Mouse (Mus musculus) myocyte (in vitro differentiated cells): Measurements from ENCODE around the gene Ppp1r15b. TPM values are rescaled to one million over a fixed set of nuclear protein-coding genes. Genes with fewer than 3 reads are reported as not detected.

Experiments used
- H3K27me3 ChIP-seq: one replicate; pipeline ENCODE4 v1.6.1; 2011; ENCODE audit not compliant: control insufficient read depth, insufficient read depth, insufficient read length
- H3K36me3 ChIP-seq: one replicate; pipeline ENCODE4 v1.6.1; 2011; ENCODE audit not compliant: control insufficient read depth, insufficient read depth
- H3K4me2 ChIP-seq: one replicate; pipeline ENCODE4 v1.6.1; 2011; ENCODE audit warnings: low read depth, control low read depth
- H3K4me3 ChIP-seq: one replicate; pipeline ENCODE4 v1.5.1; 2011; ENCODE audit warnings: mild to moderate bottlenecking, control low read depth, moderate library complexity
- H3K79me2 ChIP-seq: one replicate; pipeline ENCODE4 v1.6.1; 2011; ENCODE audit not compliant: control insufficient read depth, insufficient read depth
- H3ac ChIP-seq: one replicate; pipeline ENCODE4 v1.6.1; 2011; ENCODE audit not compliant: control insufficient read depth, insufficient read length
- CEBPB ChIP-seq: IDR thresholded peaks from 2 replicates; pipeline ENCODE4 v1.6.1; 2011; ENCODE audit warnings: mild to moderate bottlenecking, moderate library complexity; ENCODE audit not compliant: poor library complexity, insufficient read depth, severe bottlenecking
- E2F4 ChIP-seq: IDR thresholded peaks from one replicate; pipeline ENCODE4 v1.6.1; 2011; ENCODE audit warnings: mild to moderate bottlenecking, control low read depth, moderate library complexity; ENCODE audit not compliant: insufficient read depth
- MAX ChIP-seq: IDR thresholded peaks from one replicate; pipeline ENCODE4 v1.6.1; 2011; ENCODE audit warnings: low read depth, mild to moderate bottlenecking, control low read depth
- MYOD1 ChIP-seq, 3 experiments: IDR thresholded peaks; one replicate each; pipeline ENCODE4 v1.6.1; 2011; ENCODE audit warnings: control low read depth in 2 of 3, low read depth in 2 of 3, mild to moderate bottlenecking in 2 of 3, moderate library complexity in 1 of 3; ENCODE audit not compliant: insufficient read length in 2 of 3, control insufficient read depth in 1 of 3
- MYOG ChIP-seq, 3 experiments: IDR thresholded peaks; one replicate each; pipeline ENCODE4 v1.6.1; 2011; ENCODE audit warnings: control low read depth in 2 of 3, low read depth in 2 of 3, mild to moderate bottlenecking in 2 of 3; ENCODE audit not compliant: insufficient read length in 2 of 3, control insufficient read depth in 1 of 3, insufficient read depth in 1 of 3
- POLR2A ChIP-seq: IDR thresholded peaks from one replicate; pipeline ENCODE4 v1.6.1; 2011; ENCODE audit warnings: low read depth, mild to moderate bottlenecking, control low read depth, moderate library complexity; ENCODE audit not compliant: insufficient read length
- POLR2AphosphoS2 ChIP-seq: IDR thresholded peaks from one replicate; pipeline ENCODE4 v1.6.1; 2011; ENCODE audit warnings: low read depth, control low read depth; ENCODE audit not compliant: insufficient read length
- REST ChIP-seq: IDR thresholded peaks from one replicate; pipeline ENCODE4 v1.6.1; 2011; ENCODE audit warnings: mild to moderate bottlenecking, control low read depth, moderate library complexity; ENCODE audit not compliant: insufficient read depth, insufficient read length
- SRF ChIP-seq: IDR thresholded peaks from one replicate; pipeline ENCODE4 v1.6.1; 2011; ENCODE audit warnings: low read depth; ENCODE audit not compliant: control insufficient read depth, insufficient read length
- TCF12 ChIP-seq: IDR thresholded peaks from one replicate; pipeline ENCODE4 v1.6.1; 2011; ENCODE audit warnings: mild to moderate bottlenecking, control low read depth; ENCODE audit not compliant: poor library complexity, insufficient read depth, severe bottlenecking
- TCF3 ChIP-seq: IDR thresholded peaks from one replicate; pipeline ENCODE4 v1.6.1; 2011; ENCODE audit warnings: low read depth, control low read depth; ENCODE audit not compliant: insufficient read length
- USF1 ChIP-seq: IDR thresholded peaks from one replicate; pipeline ENCODE4 v1.6.1; 2011; ENCODE audit warnings: low read depth, mild to moderate bottlenecking, control low read depth, moderate library complexity
- polyA plus RNA-seq: library from polyadenylated mRNA; unstranded; fragments of >200 nt; fragmentation: generic; extraction: Trizol; gene quantifications from one replicate; pipeline ENCODE4 v1.2.1, GENCODE M21; 2012; ENCODE audit warnings: missing spikeins

Ppp1r15b gene
- polyA plus RNA-seq, 1 experiment, result 30.9 TPM

GRCm38 (mm10) chr1:133126365-133126740 lies 4.6 kb upstream of the Ppp1r15b start:
- TF ChIP-seq USF1, result no peak
- TF ChIP-seq MAX, result no peak
- TF ChIP-seq POLR2A, result no peak
- TF ChIP-seq CEBPB, result no peak
- no peak for TF ChIP-seq REST
- TF ChIP-seq TCF3, result no peak
- TF ChIP-seq TCF12, result no peak
- TF ChIP-seq MYOD1 (IDR thresholded peaks at IDR 0.05; ENCODE audit: control insufficient read depth in 1 of 3, insufficient read length in 2 of 3, low read depth in 2 of 3), result no peak
- TF ChIP-seq SRF, result no peak
- Histone ChIP-seq H3K27me3 (no peaks in the 10 kb centered on the region), H3K36me3 (no peaks in the 10 kb centered on the region), H3K4me2 (no peak overlapping the region), H3K4me3 (no peak overlapping the region), H3ac (no peak overlapping the region), H3K79me2 (peaks cover under 1% of the 10 kb centered on the region)

GRCm38 (mm10) chr1:133127328-133127727 lies 3.6 kb upstream of the Ppp1r15b start:
- H3K79me2 ChIP-seq, result peaks cover 11% of the 10 kb centered on the region
- H3K27me3 ChIP-seq, result no peaks in the 10 kb centered on the region
- H3K4me3 ChIP-seq, result no peak overlapping the region
- H3ac ChIP-seq, result no peak overlapping the region
- TF ChIP-seq POLR2A (no peak), TCF3 (no peak), POLR2AphosphoS2 (no peak), MAX (no peak), CEBPB (no peak), SRF (no peak)
- H3K4me2 ChIP-seq, result no peak overlapping the region
- no peaks in the 10 kb centered on the region for H3K36me3 ChIP-seq

- Histone ChIP-seq H3K79me2 (peaks cover 34% of the 10 kb centered on the region), H3K27me3 (no peaks in the 10 kb centered on the region), H3ac (no peak overlapping the region), H3K4me3 (peak overlapping the region; percentile 100), H3K4me2 (peak overlapping the region; percentile 92), H3K36me3 (peaks cover 18% of the 10 kb centered on the region)
- TF ChIP-seq MAX, result no peak
These were observed 1.3 kb upstream of the Ppp1r15b start for GRCm38 (mm10) chr1:133129471-133130221.

- Histone ChIP-seq H3K27me3 (no peaks in the 10 kb centered on the region), H3K36me3 (peaks cover 25% of the 10 kb centered on the region), H3K4me2 (peak overlapping the region; percentile 96), H3ac (peak overlapping the region; percentile 81), H3K4me3 (peak overlapping the region; percentile 100), H3K79me2 (peaks cover 53% of the 10 kb centered on the region)
- TF ChIP-seq TCF12 (no peak), POLR2AphosphoS2 (no peak)
These were observed 590 bp downstream of the Ppp1r15b start for GRCm38 (mm10) chr1:133131561-133131905.

DNA sequence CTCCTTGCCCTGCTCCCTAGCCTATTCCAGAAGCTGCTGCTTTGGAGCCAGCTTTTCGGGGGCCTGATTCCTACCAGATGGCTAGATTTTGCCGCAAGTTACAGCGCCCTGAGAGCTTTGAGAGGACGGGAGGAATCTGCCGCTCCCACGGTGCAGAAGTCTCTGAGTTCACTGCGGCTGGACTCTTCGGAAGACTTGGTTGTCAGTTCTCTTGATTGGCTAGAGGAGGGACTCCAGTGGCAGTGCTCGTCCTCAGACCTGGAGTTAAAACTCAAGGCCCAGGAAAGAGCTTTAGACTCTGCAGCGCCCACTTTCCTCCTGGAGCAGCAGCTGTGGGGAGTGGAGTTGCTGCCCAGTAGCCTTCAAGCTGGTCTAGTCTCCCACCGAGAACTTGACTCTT lies 993 bp downstream of the Ppp1r15b start:
- TF ChIP-seq USF1, result no peak
- TF ChIP-seq POLR2AphosphoS2, result no peak
- peak; percentile 20 for TF ChIP-seq POLR2A
- TF ChIP-seq TCF12, result no peak
- TF ChIP-seq MYOG (IDR thresholded peaks at IDR 0.05; ENCODE audit: control insufficient read depth in 1 of 3, insufficient read depth in 1 of 3, insufficient read length in 2 of 3, low read depth in 2 of 3), result no peak
- TF ChIP-seq REST, result no peak
- no peak for TF ChIP-seq E2F4
- peak overlapping the region; percentile 96 for H3K4me2 ChIP-seq
- H3K79me2 ChIP-seq, result peaks cover 57% of the 10 kb centered on the region
- peaks cover 29% of the 10 kb centered on the region for H3K36me3 ChIP-seq
- no peaks in the 10 kb centered on the region for H3K27me3 ChIP-seq
- H3ac ChIP-seq, result peak overlapping the region; percentile 81
- peak overlapping the region; percentile 100 for H3K4me3 ChIP-seq
